Mouse (Mus musculus) heart, postnatal 0 days (tissue): ENCODE measurements around the gene Cd19. TPM values are rescaled to one million over a fixed set of nuclear protein-coding genes. Genes with fewer than 3 reads are reported as not detected.

Source experiments
- ATAC-seq: fragments of 200-750 bp; cut with Nextera tagmentation; 2 replicates; pipeline ENCODE4 v1.8.0; 2017; ENCODE audit warnings: low read depth, moderate number of reproducible peaks, moderate library complexity; ENCODE audit not compliant: insufficient read depth
- DNase-seq: peaks from one replicate; pipeline ENCODE4 v3.0.0-alpha.2; 2016; ENCODE audit warnings: low spot score
- H3K27ac ChIP-seq: fragments of 300-500 bp; sonication (generic); 2 replicates; pipeline ENCODE4 v1.5.1; 2014; ENCODE audit warnings: low read depth, mild to moderate bottlenecking
- H3K27me3 ChIP-seq: fragments of 300-500 bp; sonication (generic); 2 replicates; pipeline ENCODE4 v1.6.1; 2014; ENCODE audit warnings: low read length, mixed read lengths; ENCODE audit not compliant: control insufficient read depth, insufficient read depth
- H3K36me3 ChIP-seq: fragments of 300-500 bp; sonication (generic); replicated peaks from 2 replicates; pipeline ENCODE4 v1.6.1; 2014; ENCODE audit warnings: low read length, mixed read lengths; ENCODE audit not compliant: control insufficient read depth, insufficient read depth
- H3K4me1 ChIP-seq: fragments of 300-500 bp; sonication (generic); 2 replicates; pipeline ENCODE4 v1.6.1; 2014; ENCODE audit warnings: antibody characterized with exemption; ENCODE audit not compliant: control insufficient read depth, insufficient read depth
- H3K4me2 ChIP-seq: fragments of 300-500 bp; sonication (generic); 2 replicates; pipeline ENCODE4 v1.6.1; 2014; ENCODE audit warnings: low read depth, mild to moderate bottlenecking, low read length, moderate library complexity
- H3K4me3 ChIP-seq: fragments of 300-500 bp; sonication (generic); 2 replicates; pipeline ENCODE4 v1.5.1; 2014; ENCODE audit warnings: low read depth, low read length
- H3K9ac ChIP-seq: fragments of 300-500 bp; sonication (generic); replicated peaks from 2 replicates; pipeline ENCODE4 v1.6.1; 2014; ENCODE audit warnings: low read depth, low read length, mixed read lengths
- H3K9me3 ChIP-seq: fragments of 300-500 bp; sonication (generic); replicated peaks from 2 replicates; pipeline ENCODE4 v1.6.1; 2016; ENCODE audit warnings: low read length; ENCODE audit not compliant: control insufficient read depth
- CTCF ChIP-seq: IDR thresholded peaks from 2 replicates; pipeline ENCODE4 v1.5.1; 2016; ENCODE audit warnings: antibody characterized with exemption, control low read depth, low read depth
- EP300 ChIP-seq: IDR thresholded peaks from 2 replicates; pipeline ENCODE4 v1.6.1; 2016; ENCODE audit warnings: antibody characterized with exemption, low read depth
- WGBS: fragments of 180-500 bp; shearing (Covaris S2); extraction: QIAGEN DNeasy Blood & Tissue Kit; methylation state at CpG from one replicate; pipeline ENCODE4 v1.1.7; 2014; 5-methylcytosine and 5-hydroxymethylcytosine counted together
- polyA plus RNA-seq: library from polyadenylated mRNA; unstranded; fragments of >200 nt; fragmentation: Nextera tagmentation; extraction: Ambion mirVana; gene quantifications from 2 replicates; pipeline ENCODE4 v1.2.1, GENCODE M21; 2015
- total RNA-seq: library from RNA; depleted of rRNA; stranded (reverse); fragments of >200 nt; gene quantifications from 2 replicates; pipeline ENCODE4 v1.2.3, GENCODE M21; 2014; ENCODE audit warnings: low replicate concordance

Cd19 gene
- total and polyA plus RNA-seq, 2 experiments from 2014 or later, result 0.04 to 0.12 TPM

- H3K27me3 ChIP-seq, result no peaks in the 10 kb centered on the region
- DNase-seq (no peak), ATAC-seq (no peak)
- no peaks in the 10 kb centered on the region for H3K4me1 ChIP-seq
- H3K27ac ChIP-seq, result no peak overlapping the region
- H3K4me2 ChIP-seq, result no peak overlapping the region
- TF ChIP-seq CTCF (no peak), EP300 (no peak)
- WGBS, result 88% methylated on average over 9 of the region's 9 CpGs
- no peak overlapping the region for H3K9ac ChIP-seq
- no peaks in the 10 kb centered on the region for H3K9me3 ChIP-seq
- peaks cover 52% of the 10 kb centered on the region for H3K36me3 ChIP-seq
- no peak overlapping the region for H3K4me3 ChIP-seq
These were observed 29.8 kb upstream of the Cd19 start for GRCm38 (mm10) chr7:126444536-126444935.

- TF ChIP-seq CTCF (no peak), EP300 (no peak)
- no peaks in the 10 kb centered on the region for H3K4me1 ChIP-seq
- no peak overlapping the region for H3K4me2 ChIP-seq
- no peak overlapping the region for H3K27ac ChIP-seq
- ATAC-seq (no peak), DNase-seq (no peak)
- no peaks in the 10 kb centered on the region for H3K27me3 ChIP-seq
- no peak overlapping the region for H3K9ac ChIP-seq
- H3K9me3 ChIP-seq, result no peaks in the 10 kb centered on the region
- WGBS, result 91% methylated on average over 10 of the region's 10 CpGs
- peaks cover 57% of the 10 kb centered on the region for H3K36me3 ChIP-seq
- no peak overlapping the region for H3K4me3 ChIP-seq
These were observed 29.3 kb upstream of the Cd19 start for GRCm38 (mm10) chr7:126443997-126444396.

- Histone ChIP-seq H3K4me2 (no peak overlapping the region), H3K4me1 (no peaks in the 10 kb centered on the region), H3K27ac (no peak overlapping the region), H3K4me3 (no peak overlapping the region), H3K9me3 (no peaks in the 10 kb centered on the region), H3K36me3 (peaks cover 45% of the 10 kb centered on the region), H3K27me3 (no peaks in the 10 kb centered on the region), H3K9ac (no peak overlapping the region)
- ATAC-seq (no peak), DNase-seq (no peak)
- 79% methylated on average over 9 of the region's 9 CpGs for WGBS
- TF ChIP-seq CTCF (no peak), EP300 (no peak)
These were observed 25.4 kb upstream of the Cd19 start for GRCm38 (mm10) chr7:126440134-126440533.

GRCm38 (mm10) chr7:126436851-126437250, 22.2 kb upstream of the Cd19 start:
- Histone ChIP-seq H3K27me3 (no peaks in the 10 kb centered on the region), H3K36me3 (peaks cover 45% of the 10 kb centered on the region), H3K9me3 (no peaks in the 10 kb centered on the region), H3K4me1 (no peaks in the 10 kb centered on the region), H3K27ac (no peak overlapping the region), H3K4me2 (no peak overlapping the region), H3K9ac (no peak overlapping the region), H3K4me3 (no peak overlapping the region)
- no peak for TF ChIP-seq EP300
- peak; percentile 92 for TF ChIP-seq CTCF
- DNase-seq (peak; percentile 68), ATAC-seq (peak; percentile 67)
- WGBS, result 16% methylated on average over 8 of the region's 8 CpGs

GRCm38 (mm10) chr7:126435801-126436200, 21.1 kb upstream of the Cd19 start:
- Histone ChIP-seq H3K36me3 (peaks cover 47% of the 10 kb centered on the region; the same call in 1 of the 2 replicates), H3K4me2 (no peak overlapping the region), H3K4me3 (no peak overlapping the region), H3K9me3 (no peaks in the 10 kb centered on the region), H3K27me3 (no peaks in the 10 kb centered on the region), H3K27ac (no peak overlapping the region), H3K4me1 (no peaks in the 10 kb centered on the region), H3K9ac (no peak overlapping the region)
- DNase-seq, result no peak
- WGBS, result 81% methylated on average over 3 of the region's 3 CpGs
- no peak for ATAC-seq
- TF ChIP-seq CTCF, result no peak
- TF ChIP-seq EP300, result no peak

- Histone ChIP-seq H3K36me3 (peaks cover 40% of the 10 kb centered on the region; the same call in 1 of the 2 replicates), H3K4me3 (no peak overlapping the region), H3K27ac (no peak overlapping the region), H3K4me1 (peaks cover under 1% of the 10 kb centered on the region), H3K9me3 (no peaks in the 10 kb centered on the region), H3K4me2 (no peak overlapping the region), H3K27me3 (no peaks in the 10 kb centered on the region), H3K9ac (no peak overlapping the region)
- DNase-seq (no peak), ATAC-seq (no peak)
- 85% methylated on average over 7 of the region's 7 CpGs for WGBS
- TF ChIP-seq CTCF, result no peak
- no peak for TF ChIP-seq EP300
These were observed 20.0 kb upstream of the Cd19 start for GRCm38 (mm10) chr7:126434726-126435125.
